In genomic region chr7:6155901-6156411, GRCm38 (mm10) we compare ENCODE assay signal across 8 mouse cellular contexts. TPM values are rescaled to one million over a fixed set of nuclear protein-coding genes. Genes with fewer than 3 reads are reported as not detected.
DNase-seq lines count a peak whose midpoint lies in the region; ATAC-seq lines count a peak whose summit lies in the region.

Gene Zfp787 (minus strand): TSS chr7:6155997.

- H3K36me3 ChIP-seq in forebrain, embryonic 11.5 days (ENCODE audit: control insufficient read depth, insufficient read depth, low read length): no peaks in the 10 kb centered on the region
- H3K36me3 ChIP-seq in heart, embryonic 16.5 days (ENCODE audit: control insufficient read depth, insufficient read depth): no peaks in the 10 kb centered on the region
- no peaks in the 10 kb centered on the region for H3K36me3 ChIP-seq in liver, embryonic 15.5 days (replicated peaks)
- no peaks in the 10 kb centered on the region for H3K36me3 ChIP-seq in neural tube, embryonic 12.5 days

- peaks cover 4% of the 10 kb centered on the region; the same call in 1 of the 2 replicates for H3K4me1 ChIP-seq in forebrain, embryonic 11.5 days (replicated peaks; ENCODE audit: control insufficient read depth, insufficient read depth, low read length)
- peaks cover 47% of the 10 kb centered on the region for H3K4me1 ChIP-seq in heart, embryonic 16.5 days (ENCODE audit: control insufficient read depth, insufficient read depth, low read length)
- peaks cover 61% of the 10 kb centered on the region for H3K4me1 ChIP-seq in liver, embryonic 15.5 days (replicated peaks)
- peaks cover 26% of the 10 kb centered on the region for H3K4me1 ChIP-seq in neural tube, embryonic 12.5 days

- DNase-seq in c-Kit-positive CD71-negative TER-119-negative erythroid progenitor cells, embryonic 14.5 days (ENCODE audit: low read depth): peak; percentile 83
- DNase-seq in forebrain, embryonic 11.5 days (ENCODE audit: low spot score): peak; percentile 98
- peak; percentile 96 to 98 for DNase-seq in kidney, postnatal 36 days
- DNase-seq in telencephalon, adult 2 months (ENCODE audit: low read depth, low spot score): peak; percentile 97

- peak; percentile 87 for ATAC-seq in CD4-positive, CD25-positive, alpha-beta regulatory T cell, adult 4 months
- peak; percentile 95 for ATAC-seq in forebrain, embryonic 11.5 days (replicated peaks; ENCODE audit: low FRiP score)
- peak; percentile 93 for ATAC-seq in heart, embryonic 16.5 days (replicated peaks; ENCODE audit: extremely low read depth, insufficient read depth, low FRiP score)
- peak; percentile 87 for ATAC-seq in liver, embryonic 15.5 days (ENCODE audit: insufficient read depth)
- peak; percentile 97 for ATAC-seq in neural tube, embryonic 12.5 days (ENCODE audit: low FRiP score, low read depth)

- no peaks in the 10 kb centered on the region; the same call in 1 of the 2 replicates for H3K9me3 ChIP-seq in forebrain, embryonic 11.5 days (ENCODE audit: control insufficient read depth, low read length)
- H3K9me3 ChIP-seq in heart, embryonic 16.5 days (replicated peaks; ENCODE audit: control insufficient read depth, low read length): no peaks in the 10 kb centered on the region
- no peaks in the 10 kb centered on the region for H3K9me3 ChIP-seq in liver, embryonic 15.5 days (replicated peaks)
- H3K9me3 ChIP-seq in neural tube, embryonic 12.5 days: no peaks in the 10 kb centered on the region

- under 1% methylated on average over 40 of the region's 54 CpGs for WGBS in forebrain, embryonic 11.5 days
- WGBS in heart, embryonic 16.5 days: under 1% methylated on average over 54 of the region's 54 CpGs
- WGBS in liver, embryonic 15.5 days (ENCODE audit: insufficient replicate concordance): under 1% methylated on average over 53 of the region's 54 CpGs
- under 1% methylated on average over 54 of the region's 54 CpGs for WGBS in neural tube, embryonic 12.5 days

- peak within 1 kb of the TSS; percentile 73 for H3K4me2 ChIP-seq in forebrain, embryonic 11.5 days (ENCODE audit: low read depth, low read length, severe bottlenecking)
- H3K4me2 ChIP-seq in heart, embryonic 16.5 days (ENCODE audit: low read depth, low read length): peak within 1 kb of the TSS; percentile 79
- peak within 1 kb of the TSS; percentile 83 for H3K4me2 ChIP-seq in liver, embryonic 15.5 days
- peak within 1 kb of the TSS; percentile 96 for H3K4me2 ChIP-seq in neural tube, embryonic 12.5 days (replicated peaks)

- H3K4me3 ChIP-seq in forebrain, embryonic 11.5 days (ENCODE audit: low read depth, low read length): peak within 1 kb of the TSS; percentile 80
- H3K4me3 ChIP-seq in heart, embryonic 16.5 days (ENCODE audit: low read length): peak within 1 kb of the TSS; percentile 74
- H3K4me3 ChIP-seq in liver, embryonic 15.5 days (replicated peaks): peak within 1 kb of the TSS; percentile 86
- H3K4me3 ChIP-seq in neural tube, embryonic 12.5 days: peak within 1 kb of the TSS; percentile 78

- no peaks in the 10 kb centered on the region for H3K27me3 ChIP-seq in forebrain, embryonic 11.5 days (ENCODE audit: control insufficient read depth, insufficient read depth, low read length)
- no peaks in the 10 kb centered on the region for H3K27me3 ChIP-seq in heart, embryonic 16.5 days (ENCODE audit: control insufficient read depth, insufficient read depth, low read length)
- H3K27me3 ChIP-seq in liver, embryonic 15.5 days: no peaks in the 10 kb centered on the region
- no peaks in the 10 kb centered on the region for H3K27me3 ChIP-seq in neural tube, embryonic 12.5 days (replicated peaks)

- H3K9ac ChIP-seq in forebrain, embryonic 11.5 days (ENCODE audit: low read length): peak within 1 kb of the TSS; percentile 92
- H3K9ac ChIP-seq in heart, embryonic 16.5 days (ENCODE audit: low read length): peak within 1 kb of the TSS; percentile 94
- H3K9ac ChIP-seq in liver, embryonic 15.5 days: peak within 1 kb of the TSS; percentile 84
- H3K9ac ChIP-seq in neural tube, embryonic 12.5 days: peak within 1 kb of the TSS; percentile 84

- peak within 1 kb of the TSS; percentile 88 for H3K27ac ChIP-seq in forebrain, embryonic 11.5 days (ENCODE audit: low read depth, low read length)
- peak within 1 kb of the TSS; percentile 96 for H3K27ac ChIP-seq in heart, embryonic 16.5 days (ENCODE audit: low read length)
- H3K27ac ChIP-seq in liver, embryonic 15.5 days (replicated peaks): peak within 1 kb of the TSS; percentile 91
- peak within 1 kb of the TSS; percentile 66; the same call in 1 of the 2 replicates for H3K27ac ChIP-seq in neural tube, embryonic 12.5 days

RNA-seq across cellular contexts. Expression of gene Zfp787, which starts in this region (rescaled TPM):
- 1 to 10 TPM; 6.7 to 6.9 TPM for polyA plus RNA-seq in CD4-positive, CD25-positive, alpha-beta regulatory T cell, adult 4 months (2017; shearing (Covaris generic))
- 11.2 and 12.3 TPM in 2 replicates for polyA plus RNA-seq in forebrain, embryonic 11.5 days (2014; fragmentation: Nextera tagmentation; extraction: Ambion mirVana)
- polyA plus RNA-seq in heart, embryonic 16.5 days (2015; fragmentation: Nextera tagmentation; extraction: Ambion mirVana): 22.2 and 22.5 TPM in 2 replicates
- 9.8 and 10.1 TPM in 2 replicates for polyA plus RNA-seq in liver, embryonic 15.5 days (2015; fragmentation: Nextera tagmentation; extraction: Ambion mirVana)
- 36.4 and 37.0 TPM in 2 replicates for polyA plus RNA-seq in neural tube, embryonic 12.5 days (2016; fragmentation: Nextera tagmentation; extraction: Ambion mirVana)

Comparison
In these comparisons a context has a peak if more than half of its experiments do, and no peak if none do; other contexts are left out.
1. Peak in every context shown above with its lines: DNase-seq, ATAC-seq, H3K4me3 ChIP-seq and H3K27ac ChIP-seq.